Mouse (Mus musculus): ENCODE results near the gene Gm7879.

DNA sequence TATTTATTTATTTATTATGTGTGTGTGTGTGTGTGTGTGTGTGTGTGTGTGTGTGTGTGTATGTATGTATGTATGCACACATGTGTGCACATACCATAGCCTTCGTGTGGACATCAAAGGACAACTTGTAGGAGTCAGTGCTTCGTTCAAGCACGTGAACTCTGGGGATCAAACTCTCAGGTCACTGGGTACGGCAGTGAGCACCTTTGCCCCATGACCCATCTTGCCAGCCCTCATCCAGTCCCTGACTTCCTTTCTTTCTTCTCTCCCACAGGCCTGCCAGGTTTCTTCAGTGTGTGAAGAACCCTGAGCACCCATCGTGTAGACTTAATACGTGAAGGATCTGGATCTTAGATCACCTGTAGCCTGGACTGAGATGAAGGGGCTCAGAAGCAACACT lies 2.9 kb upstream of the Gm7879 start:
- no peak for TF ChIP-seq CTCF (IDR thresholded peaks at IDR 0.05)
- TF ChIP-seq EP300 (IDR thresholded peaks at IDR 0.05; ENCODE audit: insufficient read depth, low read depth, low read length): no peak
- TF ChIP-seq POLR2A (IDR thresholded peaks at IDR 0.05; ENCODE audit: insufficient read depth, low read depth, low read length): no peak
